Mouse (Mus musculus) liver, postnatal 0 days (tissue): Measurements from ENCODE around the gene Cacfd1.
A peak's percentile ranks its signal among the peaks of the same experiment; 100 is the strongest.

Experiments
- CTCF ChIP-seq: sonication (generic); IDR thresholded peaks from 2 replicates; pipeline ENCODE4 v1.5.1; 2016; ENCODE audit warnings: antibody characterized with exemption, low read depth
- EP300 ChIP-seq: IDR thresholded peaks from 2 replicates; pipeline ENCODE4 v1.6.1; 2016; ENCODE audit warnings: antibody characterized with exemption, low read depth, mild to moderate bottlenecking

DNA sequence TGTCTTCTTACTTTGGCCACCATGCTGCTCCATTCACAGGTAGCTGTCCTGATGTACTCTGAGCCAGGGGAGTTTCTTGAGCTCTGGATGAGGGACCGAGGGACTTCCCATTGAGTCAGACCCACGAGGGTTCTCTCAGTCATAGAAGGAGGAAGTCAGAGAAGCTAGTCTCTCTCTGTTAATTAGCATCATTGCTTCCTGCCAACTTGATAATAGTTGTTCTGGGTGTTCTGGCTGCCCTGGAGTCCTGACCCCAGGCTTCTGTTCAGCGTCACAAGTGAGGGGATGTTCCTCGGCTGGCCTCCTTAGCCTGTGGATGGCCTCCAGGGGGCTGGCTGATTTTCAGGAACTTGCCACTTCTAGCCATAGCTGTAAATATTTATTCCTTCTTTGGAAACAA, 35.8 kb upstream of the Cacfd1 start:
- TF ChIP-seq CTCF, result 0 out of 2 replicates have a peak, but pooled peaks have one; percentile 7
- TF ChIP-seq EP300, result no peak; the same call in 1 of the 2 replicates
